Mouse (Mus musculus) kidney, adult 2 months (tissue): Measurements from ENCODE around the gene Epor.

Experiments
- CTCF ChIP-seq: fragments of 200-500 bp; conservative IDR thresholded peaks from 2 replicates; pipeline ENCODE4 v1.5.1; 2011; ENCODE audit warnings: low read depth, mild to moderate bottlenecking, control low read depth, low read length, moderate library complexity, mixed read lengths; ENCODE audit not compliant: insufficient read depth, insufficient read length
- POLR2A ChIP-seq: fragments of 200-500 bp; IDR thresholded peaks from one replicate; pipeline ENCODE4 v1.6.1; 2011; ENCODE audit warnings: low read depth, low read length, control low read depth

DNA sequence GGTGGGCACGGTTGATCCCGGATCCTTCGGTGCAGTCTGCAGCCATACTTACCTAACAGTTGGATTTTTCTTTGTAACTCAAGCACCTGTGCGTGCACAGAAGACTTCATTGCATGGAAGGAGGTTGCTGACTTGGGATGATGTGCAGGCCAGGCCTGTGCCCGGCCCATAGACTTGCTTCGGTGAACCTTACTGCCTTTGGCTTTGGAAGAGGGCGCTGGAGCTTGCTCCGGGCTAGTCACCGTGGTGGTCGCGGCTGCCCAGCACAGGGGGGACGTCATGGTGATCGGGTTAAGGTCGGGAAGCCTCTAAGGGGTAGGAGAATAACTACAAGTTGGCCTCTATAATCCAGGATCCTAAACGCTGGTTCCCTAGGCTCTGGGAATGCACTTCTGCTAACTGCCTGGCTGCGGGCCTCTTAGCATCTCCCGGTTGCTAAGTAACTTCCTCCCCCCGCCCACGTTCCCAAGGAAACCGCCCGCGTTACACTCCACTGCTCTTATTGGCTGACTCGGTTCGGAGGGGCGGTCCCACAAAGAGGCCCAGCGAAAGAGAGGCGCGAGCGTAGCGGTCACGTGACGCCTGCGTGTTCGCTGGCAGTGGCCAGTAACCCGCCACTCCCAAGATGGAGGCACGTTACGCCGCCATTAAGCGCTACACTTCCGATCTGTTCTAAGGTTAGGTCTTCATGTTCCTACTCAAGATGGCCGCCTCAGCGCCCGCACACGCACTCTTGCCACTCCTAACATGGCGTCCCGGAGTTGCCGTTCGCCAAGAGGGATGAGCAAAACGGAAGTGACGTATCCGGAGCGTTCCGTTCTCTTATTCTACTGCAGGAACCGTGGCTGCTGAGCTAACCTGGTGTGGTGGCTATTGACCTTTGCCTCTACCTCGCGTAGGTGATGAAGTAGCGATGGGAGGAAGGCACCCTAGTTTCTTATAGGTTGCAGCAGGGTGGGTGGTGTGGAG, 39.2 kb upstream of the Epor start, which contains the start of the genes Ccdc151 and Prkcsh:
- TF ChIP-seq CTCF (no peak), POLR2A (no peak)
